Mouse (Mus musculus) T-helper 2 cell (primary cell): ENCODE results near the gene Olfr593.
"Not testable (repeated sequence)": the region's sequence is repeated elsewhere in the genome, so short reads cannot be mapped to it uniquely, and the experiment has no call there.

Experiments
- in situ Hi-C: fragments of 300-600 bp; cut with MboI, MseI; formaldehyde crosslinking; loops from one replicate; pipeline ENCODE4 v1.15.1; 2025; ENCODE audit warnings: high pct_unique_total_duplicates

Gene Olfr593

GRCm38 (mm10) chr7:103211562-103211961, at the start of gene Olfr593:
Gene Olfr593 (plus strand): TSS chr7:103211862.
- in situ Hi-C loops, result no loop called here

GRCm38 (mm10) chr7:103169697-103170096, 42.0 kb upstream of the Olfr593 start:
- in situ Hi-C loops, result no loop called here

GRCm38 (mm10) chr7:103178240-103178639, 33.4 kb upstream of the Olfr593 start, which contains the start of gene Olfr591:
Gene Olfr591 (minus strand): TSS chr7:103178340.
- in situ Hi-C loops, result no loop called here

GRCm38 (mm10) chr7:103184503-103184902, 27.2 kb upstream of the Olfr593 start, which contains the start of gene Olfr592:
Gene Olfr592 (plus strand): TSS chr7:103184803.
- in situ Hi-C loops, result not testable (repeated sequence)

- in situ Hi-C loops, result not testable (repeated sequence)
These were observed 388 bp downstream of the Olfr593 start for GRCm38 (mm10) chr7:103212050-103212449.

GRCm38 (mm10) chr7:103216696-103217095, 5.0 kb downstream of the Olfr593 start, which contains the start of gene Olfr594:
Gene Olfr594 (plus strand): TSS chr7:103216996.
- in situ Hi-C loops, result no loop called here

GRCm38 (mm10) chr7:103252405-103252804, 40.7 kb downstream of the Olfr593 start, which contains the start of gene Usp17ld:
Gene Usp17ld (minus strand): TSS chr7:103252505.
- in situ Hi-C loops, result loop anchor here (5.0 kb wide), 1 partner anchor 165 kb away; the partner anchor contains the start of gene Usp17lc
